Mouse (Mus musculus) right cerebral cortex, postnatal 14 days (tissue): ENCODE results near the gene Ube2u.
"Not testable (repeated sequence)": the region's sequence is repeated elsewhere in the genome, so short reads cannot be mapped to it uniquely, and the experiment has no call there.

Experiments used
- DNase-seq: peaks from one replicate; pipeline ENCODE4 v3.0.0; 2022

Ube2u gene

GRCm38 (mm10) chr4:100478592-100479321 is at the start of gene Ube2u:
Ube2u (plus strand) TSS chr4:100478849.
- DNase-seq = peak; percentile 19

- no peak for DNase-seq
Measured at GRCm38 (mm10) chr4:100429371-100429900, 49.2 kb upstream of the Ube2u start.

- DNase-seq = no peak
Measured at GRCm38 (mm10) chr4:100435281-100436168, 43.1 kb upstream of the Ube2u start.

- no peak for DNase-seq
Measured at GRCm38 (mm10) chr4:100436169-100436547, 42.5 kb upstream of the Ube2u start.

GRCm38 (mm10) chr4:100446897-100447296 is 31.8 kb upstream of the Ube2u start:
- no peak for DNase-seq

GRCm38 (mm10) chr4:100462493-100463120 is 16.0 kb upstream of the Ube2u start:
- no peak for DNase-seq

GRCm38 (mm10) chr4:100488447-100488846 is 9.8 kb downstream of the Ube2u start:
- no peak for DNase-seq

GRCm38 (mm10) chr4:100495176-100495575 is 16.5 kb downstream of the Ube2u start:
- no peak for DNase-seq

- no peak for DNase-seq
Measured at GRCm38 (mm10) chr4:100496521-100496920, 17.9 kb downstream of the Ube2u start.

GRCm38 (mm10) chr4:100498192-100498591 is 19.5 kb downstream of the Ube2u start:
- DNase-seq = peak; percentile 11

GRCm38 (mm10) chr4:100499037-100499601 is 20.5 kb downstream of the Ube2u start:
- DNase-seq = not testable (repeated sequence)

- no peak for DNase-seq
Measured at GRCm38 (mm10) chr4:100503337-100503736, 24.7 kb downstream of the Ube2u start.

GRCm38 (mm10) chr4:100517646-100518045 is 39.0 kb downstream of the Ube2u start:
- no peak for DNase-seq

GRCm38 (mm10) chr4:100522534-100522933 is 43.9 kb downstream of the Ube2u start:
- no peak for DNase-seq

GRCm38 (mm10) chr4:100524741-100525140 is 46.1 kb downstream of the Ube2u start:
- no peak for DNase-seq

- no peak for DNase-seq
Measured at GRCm38 (mm10) chr4:100526296-100526695, 47.6 kb downstream of the Ube2u start.

- no peak for DNase-seq
Measured at GRCm38 (mm10) chr4:100527086-100527485, 48.4 kb downstream of the Ube2u start.

- DNase-seq = no peak
Measured at GRCm38 (mm10) chr4:100527554-100528001, 48.9 kb downstream of the Ube2u start.

GRCm38 (mm10) chr4:100533607-100534006 is 55.0 kb downstream of the Ube2u start:
- no peak for DNase-seq

- no peak for DNase-seq
Measured at GRCm38 (mm10) chr4:100534946-100535345, 56.3 kb downstream of the Ube2u start.

- no peak for DNase-seq
Measured at GRCm38 (mm10) chr4:100537898-100538297, 59.2 kb downstream of the Ube2u start.

GRCm38 (mm10) chr4:100539483-100539882 is 60.8 kb downstream of the Ube2u start:
- no peak for DNase-seq

- DNase-seq = no peak
Measured at GRCm38 (mm10) chr4:100547905-100548304, 69.3 kb downstream of the Ube2u start.
